Mouse (Mus musculus): ENCODE measurements around the gene Lman2l.

DNA sequence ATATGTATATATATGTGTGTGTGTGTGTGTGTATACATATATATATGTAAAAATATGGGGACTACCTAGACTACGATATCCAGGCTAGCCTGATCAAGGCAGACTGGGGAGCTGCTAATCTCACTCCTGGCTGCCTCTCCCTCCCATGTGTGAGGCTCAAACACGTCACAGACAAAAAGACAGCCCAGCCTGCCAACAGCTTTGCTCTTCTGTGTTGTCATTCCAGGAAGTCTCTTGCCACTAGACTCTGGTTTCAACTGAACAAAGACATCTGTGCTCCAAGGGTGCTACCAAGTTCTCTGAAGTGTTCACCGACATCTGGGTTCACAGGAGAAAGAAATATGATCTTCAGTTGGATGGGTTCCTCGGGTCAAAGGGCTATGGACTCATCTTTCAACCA is 10.0 kb downstream of the Lman2l start:
- no peak for TF ChIP-seq CTCF (IDR thresholded peaks at IDR 0.05; ENCODE audit: borderline replicate concordance, extremely low read depth, insufficient read depth, insufficient read length)
- TF ChIP-seq POLR2A (IDR thresholded peaks at IDR 0.05; ENCODE audit: borderline replicate concordance, extremely low read depth, insufficient read depth, insufficient read length, poor library complexity, severe bottlenecking): no peak
